Mouse (Mus musculus) lung, embryonic 14.5 days (tissue): Measurements from ENCODE around the gene Gm16867. TPM values are rescaled to one million over a fixed set of nuclear protein-coding genes. Genes with fewer than 3 reads are reported as not detected.
"Not testable (repeated sequence)": the region's sequence is repeated elsewhere in the genome, so short reads cannot be mapped to it uniquely, and the experiment has no call there.

ENCODE experiments used
- ATAC-seq: fragments of 200-750 bp; cut with Nextera tagmentation; 2 replicates; pipeline ENCODE4 v1.8.0; 2017; ENCODE audit warnings: mild to moderate bottlenecking, moderate TSS enrichment, moderate library complexity; ENCODE audit not compliant: insufficient read depth
- DNase-seq: peaks from one replicate; pipeline ENCODE4 v3.0.0-alpha.2; 2015
- H3K27ac ChIP-seq: fragments of 300-500 bp; sonication (generic); 2 replicates; pipeline ENCODE4 v1.5.1; 2014; ENCODE audit warnings: low read depth, mild to moderate bottlenecking, moderate library complexity
- H3K27me3 ChIP-seq: fragments of 300-500 bp; sonication (generic); 2 replicates; pipeline ENCODE4 v1.6.1; 2014; ENCODE audit warnings: low read length, control low read depth; ENCODE audit not compliant: insufficient read depth
- H3K36me3 ChIP-seq: fragments of 300-500 bp; sonication (generic); 2 replicates; pipeline ENCODE4 v1.6.1; 2014; ENCODE audit warnings: control low read depth; ENCODE audit not compliant: insufficient read depth
- H3K4me1 ChIP-seq: fragments of 300-500 bp; sonication (generic); 2 replicates; pipeline ENCODE4 v1.6.1; 2014; ENCODE audit warnings: antibody characterized with exemption, control low read depth; ENCODE audit not compliant: insufficient read depth
- H3K4me2 ChIP-seq: fragments of 300-500 bp; sonication (generic); 2 replicates; pipeline ENCODE4 v1.6.1; 2014; ENCODE audit warnings: mild to moderate bottlenecking
- H3K4me3 ChIP-seq: fragments of 300-500 bp; sonication (generic); 2 replicates; pipeline ENCODE4 v1.5.1; 2014; ENCODE audit warnings: low read depth, low read length
- H3K9ac ChIP-seq: fragments of 300-500 bp; sonication (generic); 2 replicates; pipeline ENCODE4 v1.6.1; 2014
- H3K9me3 ChIP-seq: fragments of 300-500 bp; sonication (generic); 2 replicates; pipeline ENCODE4 v1.6.1; 2016; ENCODE audit warnings: low read depth, low read length, control low read depth
- WGBS: fragments of 180-500 bp; shearing (Covaris S2); extraction: QIAGEN DNeasy Blood & Tissue Kit; methylation state at CpG from one replicate; pipeline ENCODE4 v1.1.7; 2014; 5-methylcytosine and 5-hydroxymethylcytosine counted together
- polyA plus RNA-seq: library from polyadenylated mRNA; unstranded; fragments of >200 nt; fragmentation: Nextera tagmentation; extraction: Ambion mirVana; gene quantifications from 2 replicates; pipeline ENCODE4 v1.2.1, GENCODE M21; 2014

The Gm16867 gene
- polyA plus RNA-seq, 1 experiment from 2014 or later, result not detected

DNA sequence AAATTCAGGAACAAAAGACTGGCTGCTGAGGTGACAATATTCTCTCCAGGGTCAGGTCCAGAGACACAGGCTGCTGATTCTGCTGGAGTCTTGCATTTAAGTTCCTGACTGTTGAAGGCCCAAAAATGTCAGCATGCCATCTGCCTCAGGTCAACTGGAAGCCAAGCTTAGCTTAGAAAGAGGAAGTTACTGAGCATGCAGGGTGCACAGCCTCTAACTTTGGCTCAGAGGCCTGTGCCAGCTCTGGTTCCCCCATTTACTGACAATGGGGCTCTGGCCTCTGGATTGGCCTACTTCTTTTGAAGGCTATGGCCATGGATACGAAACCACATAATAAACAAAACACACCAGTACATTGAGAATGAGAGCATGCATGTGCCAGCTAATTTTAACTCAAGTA lies 3.8 kb upstream of the Gm16867 start:
- not testable (repeated sequence) for H3K9ac ChIP-seq, DNase-seq, H3K9me3 ChIP-seq, ATAC-seq, H3K4me2 ChIP-seq, H3K27ac ChIP-seq, H3K27me3 ChIP-seq, H3K36me3 ChIP-seq, H3K4me1 ChIP-seq, H3K4me3 ChIP-seq
- no CpG with 5 or more reads among the region's 1 CpGs for WGBS

DNA sequence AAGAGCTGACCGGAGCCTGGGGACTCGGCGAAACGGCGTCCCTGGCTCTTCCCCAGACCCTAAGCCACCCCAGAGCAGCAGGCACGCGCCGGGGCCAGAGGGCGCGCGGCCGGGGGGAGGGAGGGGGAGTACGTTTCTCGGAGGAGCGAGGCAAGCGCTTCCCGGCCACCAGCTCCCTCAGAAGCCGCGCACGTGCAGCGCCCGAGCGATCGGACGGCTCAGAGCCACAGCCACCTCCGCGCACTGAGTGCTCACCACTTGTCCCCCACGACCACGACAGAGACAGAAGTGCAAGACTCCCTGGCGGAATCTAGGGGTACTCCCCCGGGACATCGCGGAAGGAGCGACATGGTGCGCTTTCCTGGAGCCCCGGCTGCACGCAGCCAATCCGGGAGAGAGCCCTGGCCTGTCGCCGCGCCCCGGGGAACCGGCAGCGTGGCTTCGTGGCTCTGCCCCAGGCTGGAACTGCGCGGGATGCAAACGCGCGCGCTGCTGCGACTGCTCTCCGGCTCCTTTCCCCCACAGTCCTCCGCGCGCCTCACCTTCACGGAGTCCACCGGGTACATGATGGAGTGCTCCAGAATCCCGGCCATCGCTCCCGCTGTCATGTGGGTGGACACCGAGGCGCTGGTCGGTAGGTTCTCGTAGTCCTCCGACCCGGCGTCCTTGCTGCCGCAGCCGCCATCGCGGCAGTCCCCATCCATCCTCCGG lies 567 bp downstream of the Gm16867 start:
- ATAC-seq, H3K36me3 ChIP-seq, H3K27me3 ChIP-seq, H3K9ac ChIP-seq, H3K4me1 ChIP-seq, H3K27ac ChIP-seq, H3K9me3 ChIP-seq, DNase-seq, H3K4me3 ChIP-seq, H3K4me2 ChIP-seq: not testable (repeated sequence)
- WGBS, result no CpG with 5 or more reads among the region's 73 CpGs

DNA sequence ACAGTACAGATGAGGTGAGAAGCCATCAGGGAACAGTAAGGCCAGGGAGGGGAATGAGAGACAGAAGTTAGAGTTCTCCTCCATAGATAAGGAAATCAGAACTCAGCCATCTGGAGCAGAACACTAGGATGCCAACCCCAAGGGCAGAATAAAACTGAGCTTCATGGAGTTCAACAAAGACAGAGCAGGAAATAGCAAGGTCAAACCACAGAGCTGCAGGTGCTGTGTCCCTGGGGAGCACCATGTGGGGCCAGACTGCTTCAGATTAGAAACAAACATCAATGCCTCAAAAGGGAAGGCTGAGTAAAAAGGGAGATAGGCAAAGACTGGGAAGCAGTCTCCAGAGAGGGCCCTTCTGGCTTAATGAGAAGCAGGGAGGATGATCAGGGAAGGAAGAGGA lies 6.9 kb downstream of the Gm16867 start:
- not testable (repeated sequence) for H3K27ac ChIP-seq, H3K9me3 ChIP-seq, H3K36me3 ChIP-seq, H3K4me1 ChIP-seq, DNase-seq, H3K27me3 ChIP-seq, H3K9ac ChIP-seq, H3K4me3 ChIP-seq, ATAC-seq, H3K4me2 ChIP-seq

DNA sequence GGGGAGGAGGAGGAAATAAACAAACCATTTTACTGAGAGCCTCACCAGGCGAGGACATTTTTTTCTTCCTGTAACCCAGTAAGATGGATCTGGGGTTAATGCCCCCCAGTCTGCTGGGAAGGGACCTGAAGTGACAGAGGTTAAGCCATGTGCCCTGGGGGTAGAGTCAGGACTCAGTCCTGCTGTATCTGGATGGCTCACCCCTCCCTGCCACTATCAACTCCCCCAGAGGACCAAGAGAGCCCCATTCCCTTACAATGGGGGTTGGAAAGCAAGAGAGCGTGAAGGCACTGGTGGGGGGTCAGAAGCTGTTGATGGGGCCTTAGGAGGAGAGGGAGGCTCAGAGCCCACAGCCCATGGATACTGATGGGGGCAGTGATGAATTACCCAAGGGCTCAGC lies 8.2 kb downstream of the Gm16867 start:
- WGBS, result no CpG with 5 or more reads among the region's 2 CpGs
- H3K27me3 ChIP-seq, result not testable (repeated sequence)

DNA sequence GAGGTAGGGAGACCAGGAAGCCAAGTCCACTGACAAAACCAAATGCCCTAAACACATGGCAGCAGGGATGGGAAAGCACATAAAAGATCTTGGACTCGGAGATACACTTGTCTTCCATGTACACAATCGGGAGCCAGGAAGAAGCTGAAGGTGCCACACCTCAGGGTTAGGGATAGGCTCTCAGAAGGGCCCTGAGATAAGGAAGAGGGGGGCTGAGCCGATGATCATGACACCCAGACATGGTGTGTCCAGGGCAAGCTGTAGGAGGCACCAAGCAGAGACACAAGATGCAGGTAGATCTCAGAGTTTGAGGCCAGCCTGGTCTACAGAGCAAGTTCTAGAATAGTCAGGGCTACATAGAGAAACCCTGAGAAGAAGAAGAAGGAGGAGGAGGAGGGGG lies 8.6 kb downstream of the Gm16867 start:
- not testable (repeated sequence) for H3K9ac ChIP-seq, H3K27ac ChIP-seq, H3K4me1 ChIP-seq, H3K4me3 ChIP-seq, H3K4me2 ChIP-seq, ATAC-seq, H3K36me3 ChIP-seq, H3K9me3 ChIP-seq, DNase-seq, H3K27me3 ChIP-seq
- WGBS, result no CpG with 5 or more reads among the region's 3 CpGs

More for the DNA sequence above, 8.2 kb downstream of the Gm16867 start:
- not testable (repeated sequence) for H3K36me3 ChIP-seq, H3K9ac ChIP-seq, DNase-seq, H3K4me2 ChIP-seq, H3K4me3 ChIP-seq, ATAC-seq, H3K4me1 ChIP-seq, H3K27ac ChIP-seq, H3K9me3 ChIP-seq

DNA sequence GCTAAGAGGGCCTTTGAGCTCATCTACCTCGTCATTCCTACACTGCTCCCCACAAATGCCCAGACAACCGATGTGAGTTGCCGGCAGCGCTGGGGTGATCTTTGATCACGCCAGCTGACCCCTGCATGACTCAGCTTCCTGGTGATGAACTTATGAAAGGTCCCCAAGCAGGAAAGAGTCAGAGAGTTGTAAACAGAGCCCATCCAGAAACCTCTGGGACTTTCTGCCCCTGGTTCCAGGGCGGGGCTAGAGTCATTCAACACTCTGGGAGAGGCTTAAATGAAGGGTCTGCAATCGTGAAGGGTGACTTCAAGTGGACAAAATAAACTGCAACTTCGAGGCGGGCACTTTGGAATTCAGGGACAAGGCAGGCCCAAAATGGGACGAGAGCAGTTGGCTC lies 15.2 kb downstream of the Gm16867 start:
- H3K4me2 ChIP-seq, H3K4me1 ChIP-seq, H3K36me3 ChIP-seq, H3K9me3 ChIP-seq, H3K27ac ChIP-seq, H3K4me3 ChIP-seq, H3K9ac ChIP-seq, H3K27me3 ChIP-seq, ATAC-seq, DNase-seq: not testable (repeated sequence)
- no CpG with 5 or more reads among the region's 10 CpGs for WGBS

DNA sequence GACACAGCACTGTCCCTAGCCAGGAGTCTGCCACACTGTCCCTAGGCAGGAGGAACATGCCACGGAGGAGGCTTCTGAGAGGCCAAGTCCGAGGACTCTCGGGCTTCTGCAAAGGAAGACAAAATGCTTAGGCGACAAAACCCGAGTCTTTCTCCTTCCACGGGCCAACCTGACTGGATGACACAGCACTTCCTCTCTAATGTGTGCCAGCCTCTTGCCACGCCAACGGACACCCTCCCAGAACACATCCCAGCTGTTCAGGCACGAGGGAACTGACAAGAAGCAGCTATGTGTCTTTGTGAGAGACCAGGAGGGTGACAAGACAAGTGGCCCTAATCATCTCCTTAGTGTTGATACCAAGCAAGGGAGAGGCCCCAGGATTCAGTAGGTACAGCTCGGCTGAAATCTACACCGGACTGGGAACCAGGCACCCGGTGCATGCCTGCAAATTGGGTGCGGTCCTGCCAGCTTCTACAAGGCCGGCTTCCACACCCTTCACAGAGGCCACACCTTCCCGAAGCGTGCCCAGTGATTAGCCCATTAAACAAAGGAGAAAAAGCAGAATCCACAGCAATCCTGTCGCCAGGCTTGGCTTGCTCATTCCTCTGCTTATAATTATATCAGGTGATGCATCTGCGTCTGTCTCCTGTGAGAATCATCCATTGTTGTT lies 17.6 kb downstream of the Gm16867 start:
- H3K27me3 ChIP-seq, DNase-seq, ATAC-seq, H3K9me3 ChIP-seq, H3K4me2 ChIP-seq, H3K9ac ChIP-seq, H3K27ac ChIP-seq, H3K36me3 ChIP-seq, H3K4me3 ChIP-seq, H3K4me1 ChIP-seq: not testable (repeated sequence)
- no CpG with 5 or more reads among the region's 18 CpGs for WGBS

DNA sequence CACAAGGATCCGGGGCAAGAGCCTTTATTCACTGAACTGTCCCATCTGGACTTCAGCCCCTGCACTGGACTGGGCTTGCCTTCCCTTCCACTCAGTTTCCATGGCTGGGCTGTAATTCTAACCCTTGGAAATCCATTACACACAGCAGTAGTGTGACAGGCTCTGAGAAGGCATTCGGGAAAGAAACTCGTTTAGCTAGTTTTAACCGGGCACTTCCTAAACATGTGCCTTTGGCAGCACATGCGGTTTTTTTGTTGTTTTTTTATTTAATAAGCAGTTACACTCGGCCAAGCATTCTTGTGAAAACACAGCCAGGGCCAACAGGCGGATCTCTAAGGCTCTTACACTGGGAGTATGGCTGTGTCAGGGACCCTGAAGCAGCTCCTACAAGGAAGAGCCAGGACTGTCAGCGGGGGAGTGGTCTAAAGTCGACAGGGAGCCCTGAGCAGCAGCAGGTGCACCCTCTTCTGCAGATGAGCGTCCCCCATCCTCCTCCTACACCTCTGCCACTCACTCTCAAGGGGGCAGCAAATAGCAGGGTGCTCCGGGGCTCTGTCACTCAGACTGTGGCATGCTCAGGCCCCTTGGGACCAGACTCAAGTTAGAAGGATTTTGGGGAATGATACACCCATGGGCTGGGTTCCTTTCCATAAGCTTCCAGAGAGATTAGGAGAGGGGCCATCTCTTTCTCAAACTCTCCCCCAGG lies 29.1 kb downstream of the Gm16867 start:
- H3K4me3 ChIP-seq, H3K4me2 ChIP-seq, H3K27ac ChIP-seq, DNase-seq, H3K36me3 ChIP-seq, H3K4me1 ChIP-seq, H3K27me3 ChIP-seq, H3K9me3 ChIP-seq, H3K9ac ChIP-seq: not testable (repeated sequence)
- peak; percentile 54; the same call in 1 of the 2 replicates for ATAC-seq
- no CpG with 5 or more reads among the region's 11 CpGs for WGBS

DNA sequence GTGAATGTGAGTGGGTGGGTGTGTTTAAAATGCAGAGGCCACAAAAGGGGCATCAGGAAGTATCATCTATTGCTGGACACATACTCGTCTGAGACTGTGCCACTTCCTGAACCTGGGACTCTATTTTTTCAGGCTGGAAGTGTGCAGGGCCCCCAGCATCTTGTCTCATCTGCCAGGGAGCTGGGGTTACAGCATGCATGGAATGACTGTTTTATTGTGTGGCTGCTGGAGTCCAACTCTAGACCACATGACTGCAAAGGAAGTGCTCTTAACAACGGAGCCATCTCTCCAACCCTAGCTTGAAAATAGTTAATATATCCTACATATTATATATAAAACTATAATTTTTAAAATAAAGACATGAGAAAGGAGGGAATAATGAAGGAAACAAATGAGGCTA lies 29.8 kb downstream of the Gm16867 start:
- H3K9me3 ChIP-seq, H3K27me3 ChIP-seq, H3K36me3 ChIP-seq, H3K4me3 ChIP-seq, H3K27ac ChIP-seq, ATAC-seq, H3K9ac ChIP-seq, DNase-seq, H3K4me1 ChIP-seq, H3K4me2 ChIP-seq: not testable (repeated sequence)
- whole genome bisulfite sequencing, result no CpG with 5 or more reads among the region's 2 CpGs

DNA sequence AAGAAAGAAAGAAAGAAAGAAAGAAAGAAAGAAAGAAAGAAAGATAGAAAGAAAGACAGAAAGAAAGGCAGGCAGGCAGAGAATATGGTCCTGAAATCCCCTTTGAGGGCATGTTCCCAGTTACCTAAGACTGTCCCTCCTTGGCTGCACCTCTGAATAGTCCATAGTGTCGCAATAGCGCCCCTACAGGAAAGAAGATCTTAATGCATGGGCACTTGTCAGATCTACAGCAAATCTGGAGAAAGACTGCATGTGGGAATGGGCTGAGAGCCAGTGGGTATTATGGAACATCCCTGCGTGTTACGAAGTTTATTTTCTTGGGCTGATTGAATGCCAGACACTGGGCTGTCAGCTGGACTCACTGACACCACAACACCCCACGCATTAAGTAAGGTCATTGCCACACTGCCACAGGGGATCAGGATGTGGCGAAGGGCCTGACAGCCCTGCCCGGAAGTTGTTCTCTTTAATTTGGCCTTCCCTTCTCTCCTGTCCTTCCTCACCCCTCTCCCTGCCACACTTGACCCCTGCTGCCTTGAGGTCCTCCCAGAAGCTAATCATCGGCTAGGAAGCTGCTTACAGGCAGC lies 32.9 kb downstream of the Gm16867 start:
- H3K4me3 ChIP-seq, result not testable (repeated sequence)
- no CpG with 5 or more reads among the region's 8 CpGs for WGBS

More for the DNA sequence above, 32.9 kb downstream of the Gm16867 start:
- not testable (repeated sequence) for H3K9me3 ChIP-seq, H3K4me1 ChIP-seq, ATAC-seq, H3K9ac ChIP-seq, DNase-seq, H3K27me3 ChIP-seq, H3K36me3 ChIP-seq, H3K4me2 ChIP-seq, H3K27ac ChIP-seq
